Mouse (Mus musculus) embryonic facial prominence, embryonic 14.5 days (tissue): Measurements from ENCODE around the gene Adcyap1r1. TPM values are rescaled to one million over a fixed set of nuclear protein-coding genes. Genes with fewer than 3 reads are reported as not detected.

Experiments used
- ATAC-seq: fragments of 200-750 bp; cut with Nextera tagmentation; 2 replicates; pipeline ENCODE4 v1.8.0; 2017; ENCODE audit warnings: low read depth, moderate number of reproducible peaks, moderate TSS enrichment
- DNase-seq: peaks from one replicate; pipeline ENCODE4 v3.0.0-alpha.2; 2015; ENCODE audit warnings: low spot score
- H3K27ac ChIP-seq: fragments of 300-500 bp; sonication (generic); replicated peaks from 2 replicates; pipeline ENCODE4 v1.5.1; 2014; ENCODE audit warnings: low read depth, mild to moderate bottlenecking, low read length, moderate library complexity
- H3K27me3 ChIP-seq: fragments of 300-500 bp; sonication (generic); replicated peaks from 2 replicates; pipeline ENCODE4 v1.6.1; 2014; ENCODE audit warnings: low read length; ENCODE audit not compliant: control insufficient read depth, insufficient read depth
- H3K36me3 ChIP-seq: fragments of 300-500 bp; sonication (generic); 2 replicates; pipeline ENCODE4 v1.6.1; 2014; ENCODE audit warnings: low read length, mixed read lengths; ENCODE audit not compliant: control insufficient read depth, insufficient read depth
- H3K4me1 ChIP-seq: fragments of 300-500 bp; sonication (generic); 2 replicates; pipeline ENCODE4 v1.6.1; 2014; ENCODE audit warnings: antibody characterized with exemption, low read length; ENCODE audit not compliant: control insufficient read depth, insufficient read depth
- H3K4me2 ChIP-seq: fragments of 300-500 bp; sonication (generic); 2 replicates; pipeline ENCODE4 v1.6.1; 2014; ENCODE audit warnings: low read depth, mild to moderate bottlenecking, low read length, moderate library complexity, mixed read lengths
- H3K4me3 ChIP-seq: fragments of 300-500 bp; sonication (generic); 2 replicates; pipeline ENCODE4 v1.5.1; 2014; ENCODE audit warnings: low read depth, mild to moderate bottlenecking, low read length
- H3K9ac ChIP-seq: fragments of 300-500 bp; sonication (generic); 2 replicates; pipeline ENCODE4 v1.6.1; 2014; ENCODE audit warnings: low read depth, mild to moderate bottlenecking, low read length, moderate library complexity, mixed read lengths
- H3K9me3 ChIP-seq: fragments of 300-500 bp; sonication (generic); 2 replicates; pipeline ENCODE4 v1.6.1; 2016; ENCODE audit warnings: low read length; ENCODE audit not compliant: control insufficient read depth
- WGBS: fragments of 180-500 bp; shearing (Covaris S2); extraction: QIAGEN DNeasy Blood & Tissue Kit; methylation state at CpG from one replicate; pipeline ENCODE4 v1.1.7; 2014; 5-methylcytosine and 5-hydroxymethylcytosine counted together
- polyA plus RNA-seq: library from polyadenylated mRNA; unstranded; fragments of >200 nt; fragmentation: Nextera tagmentation; extraction: Ambion mirVana; gene quantifications from 2 replicates; pipeline ENCODE4 v1.2.1, GENCODE M21; 2014

Adcyap1r1 gene
- polyA plus RNA-seq = 5.1 and 5.2 TPM in 2 replicates

DNA sequence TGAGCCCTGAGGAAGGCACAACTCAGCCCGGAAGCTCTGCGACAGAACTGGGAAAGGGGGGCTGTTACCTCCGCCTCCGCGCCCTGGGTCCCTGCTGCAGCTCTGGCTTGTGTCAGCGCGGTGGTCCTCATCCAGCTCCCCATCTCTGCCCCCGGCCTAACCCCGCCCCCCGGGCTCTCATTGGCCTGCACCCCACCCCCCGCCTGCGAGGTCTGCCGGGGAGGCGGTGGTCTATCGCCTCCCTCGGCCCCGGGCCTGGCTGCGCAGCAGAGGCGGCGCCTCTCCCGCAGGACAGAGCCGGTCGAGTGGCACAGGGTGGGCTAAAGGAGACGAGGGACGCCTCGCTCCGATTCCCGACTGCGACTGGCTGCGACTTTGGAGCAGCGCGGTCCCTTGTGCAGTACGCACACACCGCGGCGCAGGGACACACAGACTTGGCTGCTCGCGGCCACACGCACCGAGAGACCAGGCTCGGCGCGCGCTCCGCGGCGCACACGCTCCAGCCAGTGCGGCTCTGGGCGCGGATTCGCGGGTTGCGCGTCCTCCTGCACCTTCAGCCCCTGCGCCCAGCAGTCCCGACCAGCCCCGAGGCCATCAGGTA is at the start of gene Adcyap1r1:
Gene Adcyap1r1, plus strand, starts transcription at position 208 of the 601 bp plus-strand sequence.
- Histone ChIP-seq H3K9ac (peak within 1 kb of the TSS; percentile 63), H3K27me3 (peaks cover 43% of the 10 kb centered on the region), H3K4me3 (peak within 1 kb of the TSS; percentile 53), H3K4me2 (peak within 1 kb of the TSS; percentile 78), H3K36me3 (no peaks in the 10 kb centered on the region), H3K9me3 (no peaks in the 10 kb centered on the region), H3K27ac (no peak within 1 kb of the TSS), H3K4me1 (no peaks in the 10 kb centered on the region)
- DNase-seq (peak; percentile 68), ATAC-seq (peak; percentile 87)
- WGBS = 0% methylated on average over 36 of the region's 58 CpGs

DNA sequence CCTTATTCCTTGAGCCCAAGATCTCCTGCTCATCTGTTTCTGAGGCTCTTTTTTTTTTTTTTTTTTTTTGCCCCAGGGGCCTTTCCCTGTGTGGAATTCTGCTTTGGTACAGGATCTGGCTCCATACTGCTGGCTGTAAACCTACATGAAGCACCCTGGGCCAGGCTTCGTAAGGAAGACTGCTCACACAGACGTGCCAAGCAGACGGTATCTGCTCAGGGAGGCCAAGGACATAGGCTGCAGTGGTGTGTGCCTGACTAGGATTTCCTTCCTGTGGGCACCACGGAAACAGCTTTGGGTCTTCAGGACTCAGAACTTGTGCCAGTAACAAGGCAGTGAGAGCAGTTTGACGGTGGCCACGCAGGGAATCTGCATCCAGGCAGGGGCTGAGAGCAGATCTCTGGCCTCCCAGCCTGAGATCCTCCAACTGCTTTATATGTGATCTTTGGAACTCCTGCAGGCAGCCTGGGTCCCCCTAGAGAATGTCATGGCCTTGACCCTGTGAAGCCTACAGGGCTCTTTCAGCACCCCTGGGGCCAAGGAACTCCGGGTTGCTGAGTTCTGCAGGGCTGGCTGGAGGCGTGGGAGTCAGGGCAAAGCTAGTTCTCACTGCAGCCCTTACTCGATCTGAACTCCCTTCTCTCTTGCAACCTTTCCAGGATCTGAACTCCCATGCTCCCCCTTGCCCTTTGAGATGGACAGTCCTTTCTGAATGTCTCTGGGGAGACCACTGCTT is 49.6 kb upstream of the Adcyap1r1 start:
- no peak overlapping the region for H3K4me2 ChIP-seq
- no peaks in the 10 kb centered on the region for H3K9me3 ChIP-seq
- no peak overlapping the region for H3K9ac ChIP-seq
- no peak overlapping the region for H3K27ac ChIP-seq
- 67% methylated on average over 9 of the region's 9 CpGs for WGBS
- no peaks in the 10 kb centered on the region for H3K27me3 ChIP-seq
- DNase-seq (no peak), ATAC-seq (no peak)
- H3K4me1 ChIP-seq = peaks cover 10% of the 10 kb centered on the region
- H3K36me3 ChIP-seq = no peaks in the 10 kb centered on the region
- no peak overlapping the region for H3K4me3 ChIP-seq

DNA sequence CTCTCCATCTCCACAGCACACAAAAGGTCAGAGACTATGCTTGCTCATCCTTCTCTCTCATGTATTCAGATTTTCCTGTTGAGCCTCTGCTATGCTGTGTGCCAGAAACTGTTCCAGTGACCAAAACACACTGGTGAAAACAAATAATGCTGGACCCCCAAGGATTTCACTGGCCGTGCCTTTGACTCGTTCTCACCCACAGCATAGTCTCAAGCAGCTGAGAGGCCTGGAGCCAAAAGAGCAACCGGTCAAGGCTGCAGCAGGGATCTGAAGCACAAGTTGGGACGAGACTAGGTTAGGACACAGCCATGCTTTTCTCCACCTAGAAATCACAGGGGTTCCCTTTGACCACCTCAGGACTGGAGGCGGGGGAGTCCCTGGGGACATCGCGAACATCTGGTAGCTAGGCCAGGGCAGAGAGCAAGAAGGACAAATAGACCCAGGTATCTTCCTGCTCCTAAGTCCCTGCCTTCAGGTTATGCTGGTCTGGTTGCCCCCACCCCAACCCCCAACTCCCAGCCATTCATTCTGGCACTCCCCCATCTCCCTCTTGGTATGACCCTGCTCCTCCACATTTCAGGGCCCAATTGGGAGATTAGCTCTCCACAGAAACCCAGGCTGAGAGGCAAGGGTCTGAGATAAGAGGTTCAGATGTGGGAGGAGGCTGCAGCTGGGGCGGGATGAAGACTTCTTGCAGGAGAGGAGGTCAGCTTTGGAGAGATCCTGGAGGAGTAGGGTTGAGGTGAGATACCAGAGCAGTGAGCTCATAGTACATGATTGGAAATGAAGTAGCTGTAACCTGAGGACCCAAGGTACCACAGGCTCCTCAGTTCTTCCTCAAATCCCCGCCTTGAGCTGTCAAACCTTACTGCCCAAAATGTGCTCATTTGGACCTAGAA is 48.1 kb upstream of the Adcyap1r1 start:
- 67% methylated on average over 6 of the region's 9 CpGs for WGBS

DNA sequence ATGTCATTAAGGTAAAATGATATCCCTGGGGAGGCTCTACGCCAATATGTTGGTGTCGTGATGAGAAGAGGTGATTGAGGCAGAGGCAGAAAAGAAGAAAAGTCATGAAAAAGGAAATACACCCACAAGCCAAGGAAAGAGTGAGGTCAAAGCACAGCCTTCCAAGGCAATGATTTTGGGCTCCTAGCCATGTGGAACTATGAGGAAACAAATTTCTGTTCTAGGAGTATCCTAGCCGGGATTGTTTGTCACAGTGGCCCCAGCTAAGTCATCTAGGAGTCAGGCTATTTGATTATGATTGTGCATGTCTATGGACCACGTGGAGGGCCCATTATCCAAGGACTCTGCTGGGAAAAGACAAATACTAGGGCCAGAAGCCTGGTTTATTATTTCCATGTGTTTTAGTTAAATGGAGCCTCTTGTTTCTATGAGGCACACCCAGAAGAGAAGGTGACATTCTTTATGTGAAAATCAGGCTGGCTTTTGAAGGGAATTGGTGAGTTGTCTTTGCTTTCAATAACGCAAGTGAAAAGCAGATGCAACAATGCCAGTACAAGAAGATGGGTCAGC is 47.3 kb upstream of the Adcyap1r1 start:
- Histone ChIP-seq H3K4me1 (peaks cover 7% of the 10 kb centered on the region), H3K36me3 (no peaks in the 10 kb centered on the region), H3K4me2 (no peak overlapping the region), H3K27ac (no peak overlapping the region), H3K4me3 (no peak overlapping the region), H3K9me3 (no peaks in the 10 kb centered on the region), H3K9ac (no peak overlapping the region), H3K27me3 (no peaks in the 10 kb centered on the region)
- DNase-seq = no peak
- no peak for ATAC-seq
- WGBS = 47% methylated on average over 5 of the region's 5 CpGs

More for the DNA sequence above, 48.1 kb upstream of the Adcyap1r1 start:
- Histone ChIP-seq H3K4me3 (no peak overlapping the region), H3K27ac (no peak overlapping the region), H3K4me2 (no peak overlapping the region), H3K36me3 (no peaks in the 10 kb centered on the region), H3K4me1 (peaks cover 10% of the 10 kb centered on the region), H3K9me3 (no peaks in the 10 kb centered on the region), H3K9ac (no peak overlapping the region), H3K27me3 (no peaks in the 10 kb centered on the region)
- ATAC-seq (no peak), DNase-seq (no peak)

DNA sequence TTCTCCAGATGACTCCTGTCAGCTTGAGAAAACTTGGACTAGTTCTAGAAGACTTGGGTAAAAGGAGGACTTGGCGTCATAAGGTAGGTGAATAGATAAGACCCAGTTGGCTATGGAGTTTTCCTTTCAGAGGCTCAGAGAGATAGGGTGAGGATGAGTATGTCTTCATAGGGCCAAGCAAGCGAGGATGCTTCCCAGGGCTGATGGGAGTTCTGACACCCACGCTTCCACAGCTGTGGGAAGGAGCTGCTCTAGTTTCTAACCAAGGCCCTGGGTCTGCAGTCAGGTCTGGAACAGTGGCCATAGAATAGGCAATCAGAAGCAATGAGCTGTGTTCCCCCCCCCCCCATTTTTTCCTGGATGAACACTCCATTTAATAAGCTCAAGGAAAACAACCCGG is 44.4 kb upstream of the Adcyap1r1 start:
- Histone ChIP-seq H3K9ac (no peak overlapping the region), H3K4me1 (no peaks in the 10 kb centered on the region), H3K4me3 (no peak overlapping the region), H3K4me2 (no peak overlapping the region), H3K27ac (no peak overlapping the region), H3K36me3 (no peaks in the 10 kb centered on the region), H3K27me3 (no peaks in the 10 kb centered on the region), H3K9me3 (no peaks in the 10 kb centered on the region)
- ATAC-seq (no peak), DNase-seq (no peak)
- WGBS = 85% methylated on average over 4 of the region's 4 CpGs

DNA sequence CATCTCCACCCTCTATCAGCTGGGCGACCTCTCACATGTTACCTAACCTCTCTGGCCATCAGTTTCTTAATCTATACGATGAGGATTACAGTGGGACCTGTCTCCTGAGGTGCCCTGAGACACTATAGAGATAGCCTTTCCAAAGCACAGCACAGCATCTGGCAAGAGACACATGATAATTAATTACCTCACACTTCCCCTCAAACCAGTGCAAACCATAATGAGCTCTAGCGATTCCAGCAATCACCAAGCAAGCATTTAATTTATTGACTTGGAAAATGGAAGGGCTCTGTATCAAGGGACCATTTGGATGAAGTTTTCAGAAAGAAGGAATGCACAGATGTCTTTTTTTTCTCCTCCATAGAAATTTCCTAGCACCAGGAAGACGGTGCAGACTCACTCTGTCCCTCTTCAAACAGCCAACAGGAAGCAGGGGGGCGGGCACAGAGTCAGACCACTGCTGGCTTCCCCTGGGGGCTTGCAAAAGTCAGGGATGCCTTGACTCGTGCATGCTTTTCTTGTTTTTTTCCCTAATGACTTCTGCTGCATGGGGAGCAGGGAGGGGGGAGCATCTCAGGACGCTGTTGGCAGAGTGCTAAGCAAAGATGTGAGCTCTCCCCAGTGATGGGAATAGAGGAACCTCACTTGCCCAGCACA is 41.5 kb upstream of the Adcyap1r1 start:
- 39% methylated on average over 7 of the region's 7 CpGs for WGBS
- H3K9me3 ChIP-seq = no peaks in the 10 kb centered on the region
- DNase-seq = no peak
- no peak overlapping the region for H3K4me2 ChIP-seq
- no peaks in the 10 kb centered on the region for H3K27me3 ChIP-seq
- H3K4me3 ChIP-seq = no peak overlapping the region
- no peaks in the 10 kb centered on the region for H3K4me1 ChIP-seq
- no peaks in the 10 kb centered on the region for H3K36me3 ChIP-seq
- no peak for ATAC-seq
- no peak overlapping the region for H3K27ac ChIP-seq
- no peak overlapping the region for H3K9ac ChIP-seq

DNA sequence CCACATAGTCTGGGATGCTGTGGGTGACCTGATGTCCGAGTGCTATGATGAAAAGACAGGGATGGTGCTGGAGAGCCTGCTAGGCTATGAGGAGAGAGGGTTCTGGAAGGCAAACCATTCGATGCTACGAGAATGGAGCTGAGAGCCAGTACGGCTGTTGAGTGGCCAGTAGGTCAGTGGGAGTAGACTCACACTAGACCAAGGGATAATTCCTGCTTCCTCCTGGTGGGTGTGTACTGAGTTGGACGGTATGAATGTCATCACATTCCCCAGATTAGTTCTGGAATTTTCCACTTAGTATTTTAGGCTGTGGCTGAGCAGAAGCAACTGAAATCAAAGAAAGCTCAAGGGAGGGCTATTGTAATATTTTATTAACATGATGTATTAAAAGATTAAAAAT is 40.8 kb upstream of the Adcyap1r1 start:
- H3K4me1 ChIP-seq = no peaks in the 10 kb centered on the region
- H3K9me3 ChIP-seq = no peaks in the 10 kb centered on the region
- H3K27me3 ChIP-seq = no peaks in the 10 kb centered on the region
- no peaks in the 10 kb centered on the region for H3K36me3 ChIP-seq
- WGBS = 68% methylated on average over 5 of the region's 5 CpGs
- ATAC-seq = no peak
- H3K27ac ChIP-seq = no peak overlapping the region
- DNase-seq = no peak
- H3K9ac ChIP-seq = no peak overlapping the region
- H3K4me3 ChIP-seq = no peak overlapping the region
- H3K4me2 ChIP-seq = no peak overlapping the region

DNA sequence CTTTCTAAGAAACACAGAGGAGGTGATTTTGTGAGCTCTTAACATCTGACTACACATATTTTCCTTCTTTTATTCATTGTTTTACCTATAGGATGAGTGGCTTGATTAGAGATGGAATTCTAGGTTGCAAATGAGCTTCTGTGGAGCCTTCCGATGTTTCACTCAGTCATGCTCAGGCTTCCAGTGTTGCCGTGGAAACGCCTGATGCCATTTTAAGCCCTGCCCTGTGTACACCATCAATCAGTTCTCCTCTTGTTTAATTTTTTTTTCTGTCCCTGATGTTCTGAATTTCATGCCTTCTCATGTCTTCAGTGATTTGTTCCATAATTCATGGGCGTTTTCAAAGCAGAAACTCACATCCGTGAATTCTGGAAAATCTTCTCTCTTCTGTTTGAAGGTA is 35.6 kb upstream of the Adcyap1r1 start:
- DNase-seq = no peak
- Histone ChIP-seq H3K4me2 (no peak overlapping the region), H3K36me3 (no peaks in the 10 kb centered on the region)

More for the DNA sequence above, 35.6 kb upstream of the Adcyap1r1 start:
- no peak overlapping the region for H3K27ac ChIP-seq
- H3K4me3 ChIP-seq = no peak overlapping the region
- no peak overlapping the region for H3K9ac ChIP-seq
- no peaks in the 10 kb centered on the region for H3K4me1 ChIP-seq
- 66% methylated on average over 5 of the region's 5 CpGs for WGBS
- H3K9me3 ChIP-seq = no peaks in the 10 kb centered on the region
- no peak for ATAC-seq
- H3K27me3 ChIP-seq = no peaks in the 10 kb centered on the region
